Mouse (Mus musculus): Measurements from ENCODE around the gene Bloc1s3.

- TF ChIP-seq CTCF (IDR thresholded peaks at IDR 0.05; ENCODE audit: extremely low read depth, insufficient read length, insufficient replicate concordance, low read depth, low read length) = no peak
- no peak for TF ChIP-seq POLR2A (IDR thresholded peaks at IDR 0.05; ENCODE audit: low read depth, low read length)
Observed at GRCm38 (mm10) chr7:19508924-19509568, 879 bp upstream of the Bloc1s3 start.

All from small intestine, adult 2 months (tissue).